Mouse (Mus musculus) neutrophil, adult 5-6 weeks (primary cell): ENCODE data around the gene Gm13199. TPM values are rescaled to one million over a fixed set of nuclear protein-coding genes. Genes with fewer than 3 reads are reported as not detected.

ENCODE experiments used
- ATAC-seq: fragments of 151-379, 151-347 bp; 2 replicates; pipeline ENCODE4 v1.8.0; 2017; ENCODE audit warnings: mild to moderate bottlenecking, moderate TSS enrichment; ENCODE audit not compliant: insufficient number of reproducible peaks, poor library complexity, low FRiP score, severe bottlenecking; ENCODE audit errors: extremely low read depth
- total RNA-seq: library from RNA; stranded (forward); fragments of 200-1000 nt; gene quantifications from 2 replicates; pipeline ENCODE4 v1.2.3, GENCODE M21; 2017

The Gm13199 gene
- total RNA-seq, 1 experiment from 2014 or later = 5.2 TPM

DNA sequence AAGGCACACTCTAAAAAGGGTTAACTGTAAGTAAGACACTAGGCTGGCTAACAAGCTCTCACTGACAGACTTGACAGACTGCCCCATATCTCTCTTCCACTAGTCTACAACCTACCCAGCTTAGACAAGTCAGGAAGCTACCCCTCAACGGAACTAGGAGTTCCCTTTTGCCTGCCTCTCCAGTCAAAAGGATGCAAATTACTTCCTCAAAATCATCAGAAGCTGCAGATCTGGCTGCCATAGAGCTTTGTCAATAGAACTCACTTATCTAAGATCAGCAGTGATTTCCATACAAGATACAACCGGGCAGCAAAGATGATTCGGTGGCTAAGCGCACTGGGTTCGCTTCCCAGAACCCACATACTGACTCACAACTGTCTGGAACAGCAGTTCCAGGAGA is 38.0 kb downstream of the Gm13199 start:
- ATAC-seq = peak; percentile 61; the same call in 1 of the 2 replicates

DNA sequence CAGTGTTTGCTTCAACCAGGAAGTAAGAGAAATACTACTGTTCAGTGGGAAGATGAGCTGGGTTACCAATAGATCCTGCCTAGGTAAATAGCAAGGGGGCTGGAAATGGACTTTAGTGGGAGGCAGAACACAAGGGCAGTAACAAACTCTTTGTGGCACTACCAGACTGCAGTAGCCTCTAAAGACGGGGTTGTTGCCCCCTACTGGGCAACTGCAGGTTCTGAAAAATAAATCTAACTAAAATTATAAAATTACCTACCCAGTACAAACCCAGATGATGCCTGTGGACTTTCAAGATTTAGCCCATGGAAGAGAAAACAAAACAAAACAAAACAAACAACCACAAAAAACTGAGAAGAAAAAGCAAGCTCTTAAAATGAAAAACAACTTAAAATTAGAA is 38.5 kb downstream of the Gm13199 start:
- ATAC-seq = 0 out of 2 replicates have a peak, but pooled peaks have one; percentile 33

- no peak for ATAC-seq
These were observed 40.3 kb downstream of the Gm13199 start for GRCm38 (mm10) chr2:5822449-5822848.

DNA sequence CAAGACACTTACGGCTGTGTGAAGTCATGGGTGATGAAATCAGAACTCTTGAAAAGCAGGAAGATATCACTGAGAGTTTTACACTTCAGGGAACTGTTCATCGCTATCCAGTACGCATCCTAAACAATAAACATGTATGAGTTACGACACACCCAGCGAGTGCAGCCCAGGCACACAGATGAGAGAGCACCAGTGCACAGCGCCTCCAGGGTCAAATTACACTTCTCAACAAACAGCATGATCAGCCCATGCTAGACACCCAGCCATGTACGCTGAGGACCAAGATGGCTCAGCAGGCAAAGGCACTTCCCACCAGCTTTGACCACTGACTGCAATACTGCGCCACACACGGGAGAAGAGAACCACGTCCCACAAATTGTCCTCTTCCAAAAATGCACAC is 41.5 kb downstream of the Gm13199 start:
- ATAC-seq = no peak

Other genes starting within 250 kb of the Gm13199 start
- 35.4 and 41.3 TPM in 2 replicates for gene Camk1d, start 148.4 kb downstream of the Gm13199 start, total RNA-seq
- gene Nudt5, start 17.9 kb downstream of the Gm13199 start, total RNA-seq = 14.5 and 19.5 TPM in 2 replicates
- gene Cdc123, start 17.8 kb downstream of the Gm13199 start, total RNA-seq = 65.6 and 110 TPM in 2 replicates
- 13.0 and 16.5 TPM in 2 replicates for gene Sec61a2, start 32.5 kb upstream of the Gm13199 start, total RNA-seq
- gene Dhtkd1, start 79.9 kb upstream of the Gm13199 start, total RNA-seq = 0.35 and 0.37 TPM in 2 replicates
- gene Upf2, start 88.5 kb upstream of the Gm13199 start, total RNA-seq = 62.4 and 76.5 TPM in 2 replicates